Mouse (Mus musculus) splenic B cell, adult 2 months (primary cell): ENCODE results near the gene Gigyf1.

Experiments used
- DNase-seq: peaks from one replicate; pipeline ENCODE4 v3.0.0-alpha.2; 2011; ENCODE audit warnings: low read depth, low spot score
- H3K27me3 ChIP-seq: 2 replicates; pipeline ENCODE4 v1.6.1; 2012; ENCODE audit warnings: mild to moderate bottlenecking, low read length, moderate library complexity, mixed read lengths; ENCODE audit not compliant: control insufficient read depth, poor library complexity, insufficient read depth, severe bottlenecking
- H3K36me3 ChIP-seq: 2 replicates; pipeline ENCODE4 v1.6.1; 2012; ENCODE audit warnings: mild to moderate bottlenecking, low read length, moderate library complexity, mixed read lengths; ENCODE audit not compliant: control insufficient read depth, poor library complexity, insufficient read depth, severe bottlenecking

Gene Gigyf1

DNA sequence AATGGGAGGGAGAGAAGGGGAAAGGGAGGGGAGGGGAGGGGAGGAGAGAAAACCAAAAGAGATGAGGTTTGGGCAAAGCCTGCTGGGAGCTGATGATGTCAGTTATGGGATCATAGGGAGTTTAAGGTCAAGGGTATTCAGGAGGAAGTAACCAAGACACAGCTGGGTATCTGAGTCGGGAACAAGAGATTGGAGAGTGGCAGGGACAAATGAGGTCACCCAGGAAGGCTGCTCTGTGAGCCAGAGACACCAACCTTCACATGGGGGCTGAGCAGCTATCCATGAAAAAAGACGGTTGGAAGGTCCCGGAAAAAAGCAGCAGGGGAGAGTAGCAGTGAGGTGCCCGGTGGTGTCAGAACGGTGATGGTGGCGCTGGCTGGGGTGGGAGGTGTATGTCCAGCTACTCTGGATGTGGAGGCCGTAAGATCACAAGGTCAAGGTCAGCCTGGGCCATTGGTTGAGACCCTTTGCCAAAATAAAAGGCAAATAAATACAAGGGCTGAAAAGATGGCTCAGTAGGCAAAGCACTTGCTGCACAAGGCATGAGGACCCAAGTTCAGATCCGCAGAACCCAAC is 50.0 kb downstream of the Gigyf1 start:
- DNase-seq = no peak
- Histone ChIP-seq H3K27me3 (no peaks in the 10 kb centered on the region), H3K36me3 (no peaks in the 10 kb centered on the region)

DNA sequence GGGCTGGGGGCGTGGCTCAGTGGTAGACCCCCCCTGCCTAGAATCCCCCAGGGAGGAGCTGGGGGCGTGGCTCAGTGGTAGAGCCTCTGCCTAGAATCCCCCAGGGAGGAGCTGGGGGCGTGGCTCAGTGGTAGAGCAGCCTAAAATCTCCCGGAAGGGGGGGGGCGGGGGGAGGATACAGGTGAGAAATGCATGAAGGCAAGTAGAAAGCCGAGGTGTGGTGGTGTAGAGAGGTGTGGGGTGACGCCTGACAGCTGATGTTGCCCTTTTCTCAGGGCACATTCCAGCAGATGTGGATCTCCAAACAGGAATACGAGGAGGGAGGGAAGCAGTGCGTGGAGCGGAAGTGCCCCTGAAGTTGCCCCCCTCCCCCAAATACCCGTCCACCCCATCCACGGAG is 50.7 kb downstream of the Gigyf1 start:
- DNase-seq = peak; percentile 50
- Histone ChIP-seq H3K27me3 (no peaks in the 10 kb centered on the region), H3K36me3 (no peaks in the 10 kb centered on the region)

DNA sequence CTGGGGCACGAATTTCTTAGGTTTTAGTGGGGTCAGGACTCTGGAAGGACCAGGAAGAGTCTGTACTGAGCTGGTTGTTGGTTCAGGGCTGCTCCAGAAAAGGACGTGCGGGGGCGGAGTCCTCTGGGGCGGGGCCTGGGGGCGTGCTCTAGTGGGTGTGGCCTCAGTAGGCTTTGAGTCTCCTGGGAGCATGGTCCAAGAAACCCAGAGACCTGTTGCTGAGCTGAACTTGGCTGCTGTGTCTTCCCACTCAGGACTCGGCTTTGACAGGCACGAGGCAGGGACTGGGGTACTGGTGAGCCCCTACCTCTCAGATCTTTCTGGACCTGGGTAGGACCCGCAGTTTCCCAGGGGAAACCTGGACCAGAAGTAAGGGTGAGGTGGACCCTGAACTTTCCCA is 51.3 kb downstream of the Gigyf1 start, which contains the start of gene Tfr2:
Gene Tfr2 (plus strand): TSS at position 176 of the 400 bp plus-strand sequence.
- Histone ChIP-seq H3K27me3 (no peaks in the 10 kb centered on the region), H3K36me3 (no peaks in the 10 kb centered on the region)
- DNase-seq = peak; percentile 76

DNA sequence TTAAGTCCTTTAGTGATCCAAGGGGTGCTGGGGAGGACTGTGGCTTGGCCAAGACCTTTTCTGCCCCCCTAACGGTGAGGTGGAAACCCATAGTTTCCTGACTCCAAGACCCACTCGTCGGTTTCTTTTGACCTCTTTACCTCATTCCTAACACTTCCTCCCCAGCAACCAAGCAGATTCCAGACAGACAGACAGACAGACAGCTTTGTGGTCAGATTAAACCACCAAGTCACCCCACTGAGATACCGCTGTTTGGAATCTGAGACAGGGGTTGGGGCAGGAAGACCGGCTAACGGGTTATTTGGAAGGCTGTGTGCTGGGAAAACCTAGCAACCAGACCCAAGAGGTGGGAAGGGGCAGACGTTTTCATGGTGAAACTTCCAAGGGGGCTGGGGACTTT is 51.8 kb downstream of the Gigyf1 start:
- no peak for DNase-seq
- Histone ChIP-seq H3K36me3 (no peaks in the 10 kb centered on the region), H3K27me3 (no peaks in the 10 kb centered on the region)

DNA sequence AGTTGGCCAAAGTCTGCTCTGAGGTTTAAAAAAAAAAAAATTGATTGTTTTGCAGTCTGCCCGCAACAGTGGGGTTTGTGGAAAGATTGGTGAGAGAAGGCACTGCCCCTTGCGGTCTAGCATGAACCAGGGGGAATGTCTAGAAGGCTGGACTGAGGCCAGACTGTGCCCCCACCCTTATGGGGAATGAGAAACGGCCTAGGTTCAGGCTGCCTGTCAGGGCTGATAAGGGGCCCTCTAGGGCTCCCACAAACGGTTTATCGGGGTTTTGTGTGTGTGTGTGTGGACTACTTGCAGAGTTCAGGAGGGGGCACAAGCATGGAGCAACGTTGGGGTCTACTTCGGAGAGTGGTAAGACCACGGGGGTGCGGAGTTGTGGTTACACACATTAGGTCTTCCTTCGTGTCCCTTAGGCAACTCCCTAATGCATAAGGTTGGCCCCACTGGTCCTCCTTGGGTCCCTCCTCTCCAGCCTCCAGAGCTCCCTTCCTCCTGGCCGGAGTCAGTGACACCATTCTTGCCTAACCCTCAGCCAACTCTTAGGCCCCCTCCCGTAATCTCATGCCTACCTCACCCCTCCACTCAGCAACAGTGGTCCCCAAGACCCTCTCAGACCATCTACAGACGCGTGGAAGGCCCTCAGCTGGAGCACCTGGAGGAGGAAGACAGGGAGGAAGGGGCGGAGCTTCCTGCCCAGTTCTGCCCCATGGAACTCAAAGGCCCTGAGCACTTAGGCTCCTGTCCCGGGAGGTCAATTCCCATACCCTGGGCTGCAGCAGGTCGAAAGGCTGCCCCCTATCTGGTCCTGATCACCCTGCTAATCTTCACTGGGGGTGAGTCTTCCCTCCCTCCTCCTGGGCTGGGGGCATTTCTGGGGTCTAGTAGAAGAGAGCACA is 52.6 kb downstream of the Gigyf1 start:
- DNase-seq = no peak
- no peaks in the 10 kb centered on the region for H3K36me3 ChIP-seq

DNA sequence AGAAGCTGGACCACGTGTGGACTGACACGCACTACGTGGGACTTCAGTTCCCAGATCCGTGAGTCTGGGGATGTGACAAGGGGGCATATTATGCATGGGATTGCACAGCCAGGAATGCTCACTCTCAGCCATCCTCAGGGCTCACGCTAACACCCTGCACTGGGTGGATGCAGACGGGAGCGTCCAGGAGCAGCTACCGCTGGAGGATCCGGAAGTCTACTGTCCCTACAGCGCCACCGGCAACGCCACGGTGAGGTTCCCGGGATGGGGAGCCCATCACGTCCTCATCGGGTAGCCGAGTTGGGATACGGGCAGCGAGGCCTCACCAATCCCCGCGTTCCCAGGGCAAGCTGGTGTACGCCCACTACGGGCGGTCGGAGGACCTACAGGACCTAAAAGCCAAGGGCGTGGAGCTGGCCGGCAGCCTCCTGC is 56.1 kb downstream of the Gigyf1 start:
- Histone ChIP-seq H3K36me3 (no peaks in the 10 kb centered on the region), H3K27me3 (no peaks in the 10 kb centered on the region)
- no peak for DNase-seq

More for the DNA sequence above, 52.6 kb downstream of the Gigyf1 start:
- H3K27me3 ChIP-seq = no peaks in the 10 kb centered on the region
